Mouse (Mus musculus) cerebellum, adult 2 months (tissue): ENCODE measurements around the gene Whrn.

Experiments used
- CTCF ChIP-seq: fragments of 200-500 bp; IDR thresholded peaks from 2 replicates; pipeline ENCODE4 v1.5.1; 2011; ENCODE audit warnings: low read depth, mild to moderate bottlenecking, control low read depth, low read length, moderate library complexity, borderline replicate concordance; ENCODE audit not compliant: insufficient read depth
- POLR2A ChIP-seq: fragments of 200-500 bp; IDR thresholded peaks from 2 replicates; pipeline ENCODE4 v1.6.1; 2011; ENCODE audit warnings: low read length, control low read depth, borderline replicate concordance; ENCODE audit not compliant: insufficient read depth

DNA sequence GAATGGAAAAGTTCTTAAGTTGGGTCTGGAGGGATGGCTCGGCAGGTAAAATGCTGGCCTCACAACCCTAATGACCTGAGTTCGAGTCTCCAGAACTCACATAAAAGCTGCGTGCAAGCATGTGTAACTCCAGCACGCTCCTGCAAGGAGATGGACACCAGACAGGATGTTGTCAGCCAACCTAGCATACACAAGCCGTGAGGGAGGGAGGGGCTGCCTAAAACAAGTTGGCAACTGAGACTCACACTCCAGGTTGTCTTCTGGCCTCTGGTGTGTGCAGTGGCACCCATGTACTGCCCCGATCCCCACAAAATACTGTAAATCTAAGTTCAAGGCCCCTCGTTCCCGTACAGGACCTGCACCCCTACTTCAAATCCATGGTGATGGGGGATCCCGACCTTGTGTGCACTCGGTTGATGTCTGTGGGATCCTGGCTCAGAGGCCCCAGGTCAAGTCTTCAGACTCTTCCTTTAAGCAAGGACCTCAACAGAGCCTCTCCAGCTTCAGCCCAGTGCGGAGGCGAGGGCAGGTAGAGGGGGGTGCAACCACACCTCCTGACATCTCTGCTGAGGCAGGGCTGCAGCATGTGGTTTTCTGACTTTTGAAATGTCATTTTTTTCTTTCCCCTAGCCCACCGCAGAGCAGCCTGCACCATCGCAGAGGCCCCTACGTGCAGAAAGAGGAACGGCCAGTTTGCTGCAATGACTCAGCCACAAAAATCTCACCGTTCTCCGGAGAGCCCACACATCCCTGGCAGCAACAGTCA, 95.1 kb downstream of the Whrn start:
- TF ChIP-seq POLR2A (no peak), CTCF (no peak)
